Comparison of ENCODE assay signal across 19 mouse cellular contexts in genomic region chr1:134460294-134461284, GRCm38 (mm10). TPM values are rescaled to one million over a fixed set of nuclear protein-coding genes. Genes with fewer than 3 reads are reported as not detected.
DNase-seq lines count a peak whose midpoint lies in the region; ATAC-seq and TF ChIP-seq lines count a peak whose summit lies in the region.
"Had no signal": no experiment of that assay in that cellular context is flagged by ENCODE, and none has a peak within 500 bp of the region (broad histone marks: within the 10 kb centered on the region; RNA-seq: fewer than 3 reads in every experiment).

No protein-coding gene starts in this region.

- TF ChIP-seq EP300 in MEL (IDR thresholded peaks at IDR 0.05; ENCODE audit: low read depth in 1 of 2, low read length in 2 of 2) = peak; percentile 84 to 89

- peak; percentile 82 for DNase-seq in MEL (ENCODE audit: low read depth, low spot score)
- peak; percentile 70 for DNase-seq in c-Kit-negative CD71-positive TER-119-positive erythroid progenitor cells, embryonic 14.5 days (ENCODE audit: low read depth, low spot score)
- DNase-seq in liver, embryonic 11.5 days (ENCODE audit: low spot score) = no peak
- no peak for DNase-seq in urinary bladder, adult 2 months (ENCODE audit: low spot score)
- DNase-seq in ovary, adult 18-20 months (ENCODE audit: low spot score) = no peak
- no peak for DNase-seq in cerebellum, postnatal 10 days
- DNase-seq: B cell, adult 2 months; cerebellum, adult 9-11 months; heart, postnatal 14 days; kidney, postnatal 10 days; layer of hippocampus, postnatal 36 days; midbrain, embryonic 14.5 days had no signal

- no peak for TF ChIP-seq RAD21 in MEL (IDR thresholded peaks at IDR 0.05; ENCODE audit: low read depth, low read length)

- peak; percentile 94 for ATAC-seq in liver, embryonic 11.5 days (replicated peaks; ENCODE audit: low FRiP score)
- peak; percentile 91 for ATAC-seq in megakaryocyte progenitor cell, adult 5-6 weeks (replicated peaks; ENCODE audit: poor library complexity)
- no peak for ATAC-seq in kidney, embryonic 15.5 days (replicated peaks; ENCODE audit: low FRiP score)
- ATAC-seq: lung, postnatal 0 days had no signal

- peaks cover 24% of the 10 kb centered on the region in 2 experiments for H3K4me1 ChIP-seq in MEL (ENCODE audit: control insufficient read depth in 1 of 2, insufficient read depth in 2 of 2, low read length in 2 of 2)
- peaks cover 17% of the 10 kb centered on the region for H3K4me1 ChIP-seq in liver, embryonic 11.5 days (replicated peaks; ENCODE audit: control insufficient read depth, insufficient read depth, low read length)
- H3K4me1 ChIP-seq in kidney, embryonic 15.5 days = peaks cover 12% of the 10 kb centered on the region

- H3K79me2 ChIP-seq in MEL (ENCODE audit: control insufficient read depth, insufficient read depth, low read length, poor library complexity) = peaks cover 4% of the 10 kb centered on the region

- peak overlapping the region; percentile 74 for H3K27ac ChIP-seq in MEL (ENCODE audit: control insufficient read depth, low read depth, low read length)
- H3K27ac ChIP-seq in liver, embryonic 11.5 days (ENCODE audit: low read depth, low read length) = peak overlapping the region; percentile 82
- no peak overlapping the region for H3K27ac ChIP-seq in kidney, embryonic 15.5 days
- H3K27ac ChIP-seq: embryonic facial prominence, embryonic 12.5 days; heart, embryonic 10.5 days; hindbrain, embryonic 12.5 days; neural tube, embryonic 15.5 days had no signal

- H3K4me2 ChIP-seq in liver, embryonic 11.5 days = peak overlapping the region; percentile 40
- H3K4me2 ChIP-seq in kidney, embryonic 15.5 days = no peak overlapping the region
- H3K4me2 ChIP-seq: embryonic facial prominence, embryonic 12.5 days; hindbrain, embryonic 12.5 days; neural tube, embryonic 15.5 days had no signal

- H3K4me3 ChIP-seq in MEL (ENCODE audit: control insufficient read depth in 1 of 2, insufficient read depth in 1 of 2, low read depth in 2 of 2, low read length in 2 of 2) = no peak overlapping the region
- H3K4me3 ChIP-seq in liver, embryonic 11.5 days (ENCODE audit: low read depth, low read length) = no peak overlapping the region
- H3K4me3 ChIP-seq in kidney, embryonic 15.5 days (replicated peaks) = no peak overlapping the region
- H3K4me3 ChIP-seq: embryonic facial prominence, embryonic 12.5 days; heart, embryonic 10.5 days; hindbrain, embryonic 12.5 days; neural tube, embryonic 15.5 days had no signal

- H3K36me3 ChIP-seq in MEL (ENCODE audit: control insufficient read depth in 1 of 2, insufficient read depth in 2 of 2, low read length in 2 of 2) = peaks cover 16 to 40% of the 10 kb centered on the region in 2 experiments
- H3K36me3 ChIP-seq in liver, embryonic 11.5 days (ENCODE audit: control insufficient read depth, insufficient read depth, low read length) = peaks cover 16% of the 10 kb centered on the region
- peaks cover 68% of the 10 kb centered on the region for H3K36me3 ChIP-seq in kidney, embryonic 15.5 days

- WGBS in liver, embryonic 11.5 days = 64% methylated on average over 1 of the region's 1 CpGs
- WGBS in kidney, embryonic 15.5 days = 96% methylated on average over 1 of the region's 1 CpGs

- no peak for TF ChIP-seq POLR2A in MEL (IDR thresholded peaks at IDR 0.05; ENCODE audit: control insufficient read depth in 1 of 2, insufficient read depth in 1 of 2, low read depth in 1 of 2, low read length in 2 of 2, poor library complexity in 1 of 2)

- H3K9me3 ChIP-seq in MEL (replicated peaks; ENCODE audit: insufficient read depth, low read length) = no peaks in the 10 kb centered on the region
- no peaks in the 10 kb centered on the region for H3K9me3 ChIP-seq in liver, embryonic 11.5 days (ENCODE audit: control insufficient read depth, low read length)
- H3K9me3 ChIP-seq in kidney, embryonic 15.5 days (replicated peaks) = no peaks in the 10 kb centered on the region
- H3K9me3 ChIP-seq: embryonic facial prominence, embryonic 12.5 days; heart, embryonic 10.5 days; hindbrain, embryonic 12.5 days; neural tube, embryonic 15.5 days had no signal

- TF ChIP-seq CTCF in MEL (IDR thresholded peaks at IDR 0.05 in 2 of 3, conservative IDR thresholded peaks at IDR 0.05 in 1 of 3; ENCODE audit: control insufficient read depth in 1 of 3, insufficient read depth in 1 of 3, low read depth in 2 of 3, low read length in 3 of 3, poor library complexity in 1 of 3, severe bottlenecking in 1 of 3) = no peak

- no peak overlapping the region for H3K9ac ChIP-seq in MEL (ENCODE audit: control insufficient read depth, low read depth, low read length, poor library complexity, severe bottlenecking)
- peak overlapping the region; percentile 46; the same call in 1 of the 2 replicates for H3K9ac ChIP-seq in liver, embryonic 11.5 days (ENCODE audit: low read depth, low read length)
- no peak overlapping the region for H3K9ac ChIP-seq in kidney, embryonic 15.5 days
- H3K9ac ChIP-seq: embryonic facial prominence, embryonic 12.5 days; hindbrain, embryonic 12.5 days; neural tube, embryonic 15.5 days had no signal

- H3K27me3 ChIP-seq in MEL (ENCODE audit: control insufficient read depth in 1 of 2, insufficient read depth in 2 of 2, low read length in 2 of 2) = no peaks in the 10 kb centered on the region
- H3K27me3 ChIP-seq in liver, embryonic 11.5 days (replicated peaks; ENCODE audit: control insufficient read depth, insufficient read depth, low read length) = no peaks in the 10 kb centered on the region
- H3K27me3 ChIP-seq in kidney, embryonic 15.5 days = no peaks in the 10 kb centered on the region
- H3K27me3 ChIP-seq: embryonic facial prominence, embryonic 12.5 days; hindbrain, embryonic 12.5 days; neural tube, embryonic 15.5 days had no signal

TF ChIP-seq in MEL, 35 proteins besides CTCF, POLR2A, EP300 and RAD21 (continues in another document):
- no peak for TF ChIP-seq SMC3 (IDR thresholded peaks at IDR 0.05; ENCODE audit: low read depth, low read length)
- TF ChIP-seq SIN3A (IDR thresholded peaks at IDR 0.05; ENCODE audit: low read length) = peak; percentile 85
- no peak for TF ChIP-seq JUND (IDR thresholded peaks at IDR 0.05; ENCODE audit: low read depth, low read length)
- TF ChIP-seq GABPA (IDR thresholded peaks at IDR 0.05; ENCODE audit: low read depth, low read length) = no peak
- peak; percentile 93 for TF ChIP-seq TAL1 (IDR thresholded peaks at IDR 0.05; ENCODE audit: low read length)
- TF ChIP-seq TCF12 (IDR thresholded peaks at IDR 0.05; ENCODE audit: low read depth, low read length) = peak; percentile 94
- TF ChIP-seq MXI1 (IDR thresholded peaks at IDR 0.05; ENCODE audit: low read depth, low read length) = peak; percentile 71; the same call in 1 of the 2 replicates
- TF ChIP-seq ETS1 (IDR thresholded peaks at IDR 0.05; ENCODE audit: low read depth, low read length) = peak; percentile 82
- peak; percentile 73; the same call in 1 of the 2 replicates for TF ChIP-seq MYB (IDR thresholded peaks at IDR 0.05; ENCODE audit: low read depth, low read length)
- peak; percentile 81 for TF ChIP-seq MAX (IDR thresholded peaks at IDR 0.05; ENCODE audit: low read length)
- TF ChIP-seq CHD2 (IDR thresholded peaks at IDR 0.05; ENCODE audit: low read length) = no peak
- TF ChIP-seq ZKSCAN1 (IDR thresholded peaks at IDR 0.05; ENCODE audit: low read depth, low read length) = peak; percentile 9; the same call in 1 of the 2 replicates
- TF ChIP-seq USF1 (IDR thresholded peaks at IDR 0.05; ENCODE audit: low read depth, low read length) = no peak

RNA-seq across cellular contexts. Expression of gene Klhl12, which starts 5.3 kb away (rescaled TPM):
- 21.8 and 26.4 TPM in 2 replicates for total RNA-seq in MEL (2012; rRNA removed)
- polyA plus RNA-seq in MEL (2012; ENCODE audit: insufficient read depth in 1 of 2, insufficient read length in 2 of 2, low read depth in 1 of 2, low replicate concordance in 2 of 2, missing spikeins in 1 of 2) = 10 to 100 TPM in 1 of 2 experiments, not detected in 1; 20.8 TPM
- 44.5 and 46.0 TPM in 2 replicates for polyA plus RNA-seq in liver, embryonic 11.5 days (2014; fragmentation: Nextera tagmentation; extraction: Ambion mirVana)
- 12.3 and 14.2 TPM in 2 replicates for total RNA-seq in megakaryocyte progenitor cell, adult 5-6 weeks (2015)
- 11.7 and 21.7 TPM in 2 replicates for total RNA-seq in megakaryocyte progenitor cell, adult 5-6 weeks (2017)
- 15.2 and 16.3 TPM in 2 replicates for polyA plus RNA-seq in urinary bladder, adult 2 months (2012; rRNA removed)
- 31.3 and 32.6 TPM in 2 replicates for polyA plus RNA-seq in kidney, embryonic 15.5 days (2015; fragmentation: Nextera tagmentation; extraction: Ambion mirVana)

RNA-seq across cellular contexts. Expression of gene Rabif, which starts 33.9 kb away (rescaled TPM):
- 18.5 and 21.5 TPM in 2 replicates for total RNA-seq in MEL (2012; rRNA removed)
- polyA plus RNA-seq in MEL (2012; ENCODE audit: insufficient read depth in 1 of 2, insufficient read length in 2 of 2, low read depth in 1 of 2, low replicate concordance in 2 of 2, missing spikeins in 1 of 2) = 10 to 100 TPM in 1 of 2 experiments, not detected in 1; 21.8 TPM
- 35.3 and 37.6 TPM in 2 replicates for polyA plus RNA-seq in liver, embryonic 11.5 days (2014; fragmentation: Nextera tagmentation; extraction: Ambion mirVana)
- total RNA-seq in megakaryocyte progenitor cell, adult 5-6 weeks (2015) = 20.0 and 25.6 TPM in 2 replicates
- total RNA-seq in megakaryocyte progenitor cell, adult 5-6 weeks (2017) = 15.4 and 15.5 TPM in 2 replicates
- polyA plus RNA-seq in urinary bladder, adult 2 months (2012; rRNA removed) = 21.6 and 24.7 TPM in 2 replicates
- 43.6 and 44.3 TPM in 2 replicates for polyA plus RNA-seq in kidney, embryonic 15.5 days (2015; fragmentation: Nextera tagmentation; extraction: Ambion mirVana)

RNA-seq across cellular contexts. Expression of gene Adipor1, which starts 45.4 kb away (rescaled TPM):
- 55.2 and 57.6 TPM in 2 replicates for total RNA-seq in MEL (2012; rRNA removed)
- 100 to 1,000 TPM in 1 of 2 experiments, 10 to 100 TPM in 1; 94.1 to 109 TPM for polyA plus RNA-seq in MEL (2012; ENCODE audit: insufficient read depth in 1 of 2, insufficient read length in 2 of 2, low read depth in 1 of 2, low replicate concordance in 2 of 2, missing spikeins in 1 of 2)
- polyA plus RNA-seq in liver, embryonic 11.5 days (2014; fragmentation: Nextera tagmentation; extraction: Ambion mirVana) = 91.7 and 99.2 TPM in 2 replicates
- total RNA-seq in megakaryocyte progenitor cell, adult 5-6 weeks (2015) = 63.0 and 63.2 TPM in 2 replicates
- total RNA-seq in megakaryocyte progenitor cell, adult 5-6 weeks (2017) = 43.2 and 44.2 TPM in 2 replicates
- 77.7 and 87.7 TPM in 2 replicates for polyA plus RNA-seq in urinary bladder, adult 2 months (2012; rRNA removed)
- polyA plus RNA-seq in kidney, embryonic 15.5 days (2015; fragmentation: Nextera tagmentation; extraction: Ambion mirVana) = 88.0 and 91.1 TPM in 2 replicates

RNA-seq across cellular contexts. Expression of gene Cyb5r1, which starts 55.2 kb away (rescaled TPM):
- 18.8 and 35.8 TPM in 2 replicates for total RNA-seq in MEL (2012; rRNA removed)
- polyA plus RNA-seq in MEL (2012; ENCODE audit: insufficient read depth in 1 of 2, insufficient read length in 2 of 2, low read depth in 1 of 2, low replicate concordance in 2 of 2, missing spikeins in 1 of 2) = 10 to 100 TPM in 1 of 2 experiments, not detected in 1; 94.8 TPM
- polyA plus RNA-seq in liver, embryonic 11.5 days (2014; fragmentation: Nextera tagmentation; extraction: Ambion mirVana) = 34.3 and 36.9 TPM in 2 replicates
- 45.6 and 45.9 TPM in 2 replicates for total RNA-seq in megakaryocyte progenitor cell, adult 5-6 weeks (2015)
- 22.2 and 25.3 TPM in 2 replicates for total RNA-seq in megakaryocyte progenitor cell, adult 5-6 weeks (2017)
- 41.1 and 41.7 TPM in 2 replicates for polyA plus RNA-seq in urinary bladder, adult 2 months (2012; rRNA removed)
- polyA plus RNA-seq in kidney, embryonic 15.5 days (2015; fragmentation: Nextera tagmentation; extraction: Ambion mirVana) = 35.6 and 38.1 TPM in 2 replicates

Comparison
In these comparisons a context has a peak if more than half of its experiments do, and no peak if none do; other contexts are left out.
1. DNase-seq: peak in MEL (single experiment) and c-Kit-negative CD71-positive TER-119-positive erythroid progenitor cells, embryonic 14.5 days (single experiment); none in liver, embryonic 11.5 days (single experiment), urinary bladder, adult 2 months (single experiment), ovary, adult 18-20 months (single experiment) and cerebellum, postnatal 10 days (0 of 2).